Mouse (Mus musculus) liver, postnatal 0 days (tissue): Measurements from ENCODE around the gene Defb28. TPM values are rescaled to one million over a fixed set of nuclear protein-coding genes. Genes with fewer than 3 reads are reported as not detected.

Experiments
- ATAC-seq: fragments of 200-750 bp; cut with Nextera tagmentation; 2 replicates; pipeline ENCODE4 v1.8.0; 2017; ENCODE audit warnings: mild to moderate bottlenecking, moderate library complexity
- DNase-seq: peaks from one replicate; pipeline ENCODE4 v3.0.0-alpha.2; 2016
- H3K27ac ChIP-seq: fragments of 300-500 bp; sonication (generic); 2 replicates; pipeline ENCODE4 v1.5.1; 2014; ENCODE audit warnings: antibody characterized with exemption, moderate library complexity, mild to moderate bottlenecking, low read depth
- H3K27me3 ChIP-seq: fragments of 300-500 bp; sonication (generic); 2 replicates; pipeline ENCODE4 v1.6.1; 2014; ENCODE audit warnings: low read length, control low read depth, mixed read lengths; ENCODE audit not compliant: insufficient read depth
- H3K36me3 ChIP-seq: fragments of 300-500 bp; sonication (generic); replicated peaks from 2 replicates; pipeline ENCODE4 v1.6.1; 2014; ENCODE audit warnings: mild to moderate bottlenecking, control low read depth, low read length, moderate library complexity, mixed read lengths; ENCODE audit not compliant: insufficient read depth
- H3K4me1 ChIP-seq: fragments of 300-500 bp; sonication (generic); 2 replicates; pipeline ENCODE4 v1.6.1; 2014; ENCODE audit warnings: antibody characterized with exemption, mild to moderate bottlenecking, control low read depth; ENCODE audit not compliant: insufficient read depth
- H3K4me2 ChIP-seq: fragments of 300-500 bp; sonication (generic); 2 replicates; pipeline ENCODE4 v1.6.1; 2014; ENCODE audit warnings: low read depth, mild to moderate bottlenecking, low read length, moderate library complexity, mixed read lengths
- H3K4me3 ChIP-seq: fragments of 300-500 bp; sonication (generic); 2 replicates; pipeline ENCODE4 v1.5.1; 2014; ENCODE audit warnings: low read depth, low read length
- H3K9ac ChIP-seq: fragments of 300-500 bp; sonication (generic); replicated peaks from 2 replicates; pipeline ENCODE4 v1.6.1; 2014; ENCODE audit warnings: mild to moderate bottlenecking, moderate library complexity
- H3K9me3 ChIP-seq: fragments of 300-500 bp; sonication (generic); 2 replicates; pipeline ENCODE4 v1.6.1; 2016; ENCODE audit warnings: mild to moderate bottlenecking, control low read depth, low read length, mixed read lengths
- CTCF ChIP-seq: sonication (generic); IDR thresholded peaks from 2 replicates; pipeline ENCODE4 v1.5.1; 2016; ENCODE audit warnings: antibody characterized with exemption, low read depth
- EP300 ChIP-seq: IDR thresholded peaks from 2 replicates; pipeline ENCODE4 v1.6.1; 2016; ENCODE audit warnings: antibody characterized with exemption, low read depth, mild to moderate bottlenecking
- WGBS: fragments of 180-500 bp; shearing (Covaris S2); extraction: QIAGEN DNeasy Blood & Tissue Kit; methylation state at CpG from one replicate; pipeline ENCODE4 v1.1.7; 2014; ENCODE audit not compliant: insufficient replicate concordance; 5-methylcytosine and 5-hydroxymethylcytosine counted together
- polyA plus RNA-seq: library from polyadenylated mRNA; unstranded; fragments of >200 nt; fragmentation: Nextera tagmentation; extraction: Ambion mirVana; gene quantifications from 2 replicates; pipeline ENCODE4 v1.2.1, GENCODE M21; 2015

Gene Defb28
- polyA plus RNA-seq, 1 experiment from 2014 or later, result not detected

DNA sequence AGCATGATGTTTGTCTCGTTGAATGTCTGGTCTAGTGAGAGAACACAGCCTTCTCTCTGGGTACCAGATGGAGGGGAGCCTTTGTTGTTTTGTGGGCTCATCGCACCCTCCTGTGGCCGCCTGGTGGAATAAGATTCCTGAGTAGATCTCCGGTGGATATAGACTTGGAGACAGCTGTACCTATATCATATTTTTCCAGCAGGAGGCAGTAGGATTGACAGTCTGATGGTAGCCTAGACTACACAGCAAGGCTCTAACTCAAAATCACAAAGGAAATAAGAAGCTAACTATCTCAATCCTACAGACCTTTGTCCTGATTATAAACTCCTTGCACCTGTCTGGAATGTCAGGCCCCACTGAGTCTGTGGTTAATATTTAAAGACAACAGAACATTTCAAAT is 26.6 kb downstream of the Defb28 start:
- DNase-seq, result peak; percentile 23
- Histone ChIP-seq H3K36me3 (no peaks in the 10 kb centered on the region), H3K27me3 (no peaks in the 10 kb centered on the region), H3K4me2 (no peak overlapping the region), H3K27ac (no peak overlapping the region), H3K9me3 (no peaks in the 10 kb centered on the region), H3K4me1 (no peaks in the 10 kb centered on the region), H3K4me3 (no peak overlapping the region), H3K9ac (no peak overlapping the region)
- TF ChIP-seq EP300 (no peak), CTCF (peak; percentile 59)
- peak; percentile 27; the same call in 1 of the 2 replicates for ATAC-seq
- WGBS, result 20% methylated on average over 4 of the region's 4 CpGs

DNA sequence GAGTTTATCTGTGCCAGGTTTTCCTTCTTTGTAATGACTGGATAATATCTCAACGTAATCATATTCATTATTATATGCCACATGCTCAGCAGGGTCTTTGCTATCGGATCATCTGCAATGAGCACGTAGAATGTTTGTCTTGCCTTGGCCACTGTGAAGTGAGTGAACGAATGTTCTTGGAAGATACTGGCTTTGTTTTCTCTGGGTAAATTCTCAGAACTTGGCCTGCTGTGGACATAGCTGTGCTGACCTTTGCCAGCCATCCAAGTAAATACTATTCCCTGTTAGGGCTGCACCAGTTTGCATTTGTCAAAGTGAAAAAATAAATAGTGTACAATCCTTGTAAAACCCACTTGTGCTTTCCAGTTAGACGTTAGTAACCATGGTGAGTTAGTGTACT is 30.1 kb downstream of the Defb28 start:
- no peak for TF ChIP-seq CTCF
- TF ChIP-seq EP300, result no peak
- no peaks in the 10 kb centered on the region for H3K9me3 ChIP-seq
- ATAC-seq, result no peak
- H3K4me1 ChIP-seq, result no peaks in the 10 kb centered on the region
- no peak overlapping the region for H3K4me2 ChIP-seq
- H3K27me3 ChIP-seq, result no peaks in the 10 kb centered on the region
- WGBS, result 67% methylated on average over 5 of the region's 5 CpGs
- no peak overlapping the region for H3K4me3 ChIP-seq
- no peaks in the 10 kb centered on the region for H3K36me3 ChIP-seq
- no peak for DNase-seq
- H3K9ac ChIP-seq, result no peak overlapping the region
- 0 out of 2 replicates have a peak overlapping the region, but pooled peaks have one; percentile 6 for H3K27ac ChIP-seq

DNA sequence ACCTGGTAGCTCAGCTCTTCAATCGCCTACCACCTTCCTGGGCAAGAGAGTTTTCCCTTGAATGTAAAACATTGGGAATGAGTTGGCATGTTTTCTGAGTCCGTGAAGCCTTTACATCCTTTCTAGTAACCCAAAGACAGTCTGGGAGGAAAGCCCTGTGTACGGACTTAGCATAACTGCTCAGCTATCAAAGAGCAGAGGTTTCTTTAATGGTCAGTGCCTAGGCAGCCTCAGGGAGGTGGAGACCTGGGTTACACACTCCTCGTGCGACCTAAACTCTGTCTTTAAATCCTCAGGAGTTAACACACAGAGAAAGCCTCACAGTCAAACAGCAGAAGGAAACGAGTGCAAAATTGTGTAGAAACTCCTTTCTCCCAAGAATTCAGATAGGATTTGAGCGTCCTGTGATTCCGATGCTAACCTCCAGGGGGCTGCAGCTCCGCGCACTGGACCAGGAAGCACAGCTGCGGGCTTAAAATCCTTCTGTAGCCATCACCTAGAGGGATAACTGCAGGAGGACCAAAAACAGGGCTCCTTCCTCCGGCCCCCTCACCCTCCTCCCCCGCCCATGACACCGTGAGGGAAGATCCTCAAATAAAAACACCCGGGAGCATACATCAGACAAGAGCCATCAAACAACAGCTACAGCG is 35.8 kb downstream of the Defb28 start:
- Histone ChIP-seq H3K9me3 (no peaks in the 10 kb centered on the region), H3K9ac (no peak overlapping the region), H3K4me2 (no peak overlapping the region), H3K4me1 (no peaks in the 10 kb centered on the region), H3K27me3 (no peaks in the 10 kb centered on the region; the same call in 1 of the 2 replicates), H3K27ac (no peak overlapping the region), H3K4me3 (no peak overlapping the region), H3K36me3 (no peaks in the 10 kb centered on the region)
- DNase-seq, result peak; percentile 55
- TF ChIP-seq CTCF (peak; percentile 69), EP300 (no peak)
- no peak for ATAC-seq
- WGBS, result 13% methylated on average over 16 of the region's 16 CpGs

DNA sequence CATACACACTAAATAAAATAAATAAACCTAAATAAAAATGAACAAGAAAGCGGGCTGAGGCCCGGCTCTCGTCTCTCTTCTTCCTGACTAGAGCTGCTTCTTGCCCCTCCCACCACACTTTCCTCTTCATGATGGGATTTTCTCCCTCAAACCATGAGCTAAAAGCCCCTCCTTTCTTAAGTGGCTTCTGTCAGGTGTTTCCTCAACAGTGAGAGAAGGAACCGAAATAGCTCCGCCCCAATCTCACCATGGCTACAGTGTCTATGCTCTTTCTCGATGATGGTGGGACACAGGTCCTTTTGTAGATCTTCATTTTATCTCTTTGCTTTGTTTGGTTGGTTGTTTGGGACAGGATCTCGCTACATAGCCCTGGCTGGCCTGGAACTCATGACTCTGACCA is 38.6 kb downstream of the Defb28 start:
- no peak for ATAC-seq
- Histone ChIP-seq H3K36me3 (no peaks in the 10 kb centered on the region), H3K9ac (no peak overlapping the region), H3K9me3 (no peaks in the 10 kb centered on the region), H3K27ac (no peak overlapping the region), H3K27me3 (no peaks in the 10 kb centered on the region; the same call in 1 of the 2 replicates), H3K4me3 (no peak overlapping the region), H3K4me2 (no peak overlapping the region), H3K4me1 (no peaks in the 10 kb centered on the region)
- TF ChIP-seq CTCF (no peak), EP300 (no peak)
- DNase-seq, result no peak
- WGBS, result 66% methylated on average over 7 of the region's 7 CpGs

DNA sequence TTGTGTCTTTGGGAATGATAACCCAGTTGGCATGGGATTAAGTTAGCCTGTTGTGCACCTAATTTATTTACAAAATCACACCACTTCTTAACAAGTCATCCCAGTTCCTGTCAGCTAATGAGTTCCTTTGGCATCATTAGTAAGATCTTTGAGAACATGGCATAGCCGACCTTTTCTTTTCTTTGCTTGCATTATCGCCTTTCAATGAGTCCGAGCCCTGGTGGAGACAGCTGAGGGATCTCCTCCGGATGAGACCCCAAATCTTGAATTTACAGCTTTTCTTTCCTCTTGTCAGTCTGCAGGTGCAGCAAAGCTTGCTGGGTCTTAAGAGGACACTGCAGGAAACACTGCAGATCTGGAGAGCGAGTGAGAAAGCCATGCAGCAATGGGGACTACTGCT is 51.0 kb downstream of the Defb28 start, which contains the start of gene Gm17416:
Gene Gm17416, plus strand, starts transcription at position 301 of the 400 bp plus-strand sequence.
- Histone ChIP-seq H3K4me2 (no peak within 1 kb of the TSS), H3K27me3 (no peaks in the 10 kb centered on the region; the same call in 1 of the 2 replicates), H3K36me3 (no peaks in the 10 kb centered on the region), H3K9ac (no peak within 1 kb of the TSS), H3K27ac (no peak within 1 kb of the TSS), H3K4me1 (no peaks in the 10 kb centered on the region), H3K4me3 (no peak within 1 kb of the TSS), H3K9me3 (no peaks in the 10 kb centered on the region)
- DNase-seq (no peak), ATAC-seq (no peak)
- TF ChIP-seq EP300, result no peak
- no peak for TF ChIP-seq CTCF
- 82% methylated on average over 5 of the region's 5 CpGs for WGBS

DNA sequence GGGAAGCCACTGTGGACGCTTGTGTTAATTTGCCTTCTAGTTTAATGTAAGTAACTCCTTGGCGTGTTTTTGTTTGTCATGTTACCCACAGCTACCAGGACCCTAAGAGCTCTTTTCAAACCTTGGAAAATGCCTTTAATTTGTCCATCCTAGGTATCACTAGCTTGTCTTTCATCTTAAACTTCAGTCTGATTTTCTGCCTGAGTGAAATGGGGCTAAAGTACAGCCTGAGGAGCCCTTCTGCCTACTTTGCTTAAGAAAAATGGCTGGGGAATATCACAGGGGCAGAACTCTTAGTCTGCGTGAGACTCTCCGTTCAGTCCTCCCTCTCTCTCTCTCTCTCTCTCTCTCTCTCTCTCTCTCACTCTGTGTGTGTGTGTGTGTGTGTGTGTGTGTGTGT is 51.8 kb downstream of the Defb28 start:
- 67% methylated on average over 4 of the region's 4 CpGs for WGBS
- no peaks in the 10 kb centered on the region; the same call in 1 of the 2 replicates for H3K27me3 ChIP-seq
- no peak for ATAC-seq
- no peaks in the 10 kb centered on the region for H3K9me3 ChIP-seq
- H3K9ac ChIP-seq, result no peak overlapping the region
- H3K4me3 ChIP-seq, result no peak overlapping the region
- no peaks in the 10 kb centered on the region for H3K36me3 ChIP-seq
- TF ChIP-seq CTCF, result no peak
- no peak for TF ChIP-seq EP300
- H3K27ac ChIP-seq, result no peak overlapping the region
- H3K4me1 ChIP-seq, result no peaks in the 10 kb centered on the region
- DNase-seq, result no peak
- no peak overlapping the region for H3K4me2 ChIP-seq
